Mouse (Mus musculus): ENCODE measurements around the gene Ccdc78.

DNA sequence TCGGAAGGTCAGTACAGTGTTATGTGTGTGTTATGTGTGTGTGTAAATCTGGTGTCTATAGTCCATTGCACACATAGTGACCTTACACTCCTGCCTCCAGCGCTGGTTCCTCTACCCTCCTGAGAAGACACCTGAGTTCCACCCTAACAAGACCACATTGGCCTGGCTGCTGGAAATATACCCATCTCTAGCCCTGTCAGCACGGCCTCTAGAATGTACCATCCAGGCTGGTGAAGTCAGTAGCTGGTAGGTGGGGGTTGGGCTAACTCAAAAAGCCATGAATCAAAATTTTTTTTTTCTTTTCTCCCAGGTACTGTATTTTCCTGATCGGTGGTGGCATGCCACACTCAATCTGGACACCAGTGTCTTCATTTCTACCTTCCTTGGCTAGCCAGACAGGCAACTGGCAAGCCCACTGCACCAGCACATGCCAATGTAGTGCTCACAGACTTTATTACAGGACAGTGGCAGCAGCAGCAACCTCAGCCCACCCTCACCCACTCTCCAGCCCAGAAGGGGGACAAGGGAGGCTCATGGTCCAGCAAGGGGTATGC, 43.9 kb downstream of the Ccdc78 start:
- TF ChIP-seq POLR2A (IDR thresholded peaks at IDR 0.05; ENCODE audit: insufficient read length, low read depth) (peak; percentile 26), MYOD1 (IDR thresholded peaks at IDR 0.05; ENCODE audit: control insufficient read depth in 1 of 3, insufficient read length in 2 of 3, low read depth in 2 of 3) (no peak), POLR2AphosphoS2 (IDR thresholded peaks at IDR 0.05; ENCODE audit: insufficient read length, low read depth) (no peak)
